Comparison of ENCODE assay signal across 20 mouse cellular contexts in the genomic region with DNA sequence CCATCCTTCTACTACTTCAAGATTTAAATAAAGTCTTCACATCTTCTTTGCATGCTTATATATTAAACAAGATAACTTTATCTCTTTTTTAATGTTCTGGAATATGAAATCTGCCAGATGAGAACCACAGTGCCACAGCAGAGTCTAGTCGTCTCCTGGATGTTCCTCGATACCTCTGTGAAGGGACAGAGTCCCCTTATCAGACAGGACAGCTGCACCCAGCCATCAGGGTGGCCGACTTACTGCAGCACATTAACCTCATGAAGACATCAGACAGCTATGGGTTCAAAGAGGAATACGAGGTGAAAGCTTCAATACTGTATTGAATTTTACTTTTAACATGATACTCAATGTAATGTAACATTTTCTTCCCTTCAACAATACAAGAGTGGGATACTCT.
DNase-seq lines count a peak whose midpoint lies in the region; ATAC-seq and TF ChIP-seq lines count a peak whose summit lies in the region.
"Had no signal": no experiment of that assay in that cellular context is flagged by ENCODE, and none has a peak within 500 bp of the region (broad histone marks: within the 10 kb centered on the region; RNA-seq: fewer than 3 reads in every experiment).

No protein-coding gene starts in this region.

- H3K27me3 ChIP-seq in MEL (ENCODE audit: control insufficient read depth in 1 of 2, insufficient read depth in 2 of 2, low read length in 2 of 2) = no peaks in the 10 kb centered on the region
- H3K27me3 ChIP-seq in liver, postnatal 0 days (ENCODE audit: insufficient read depth, low read length) = no peaks in the 10 kb centered on the region
- H3K27me3 ChIP-seq in forebrain, embryonic 13.5 days = no peaks in the 10 kb centered on the region
- H3K27me3 ChIP-seq: heart, embryonic 13.5 days; megakaryocyte, embryonic 14.5 days; neural tube, embryonic 13.5 days had no signal

- no peak for TF ChIP-seq CTCF in MEL (IDR thresholded peaks at IDR 0.05 in 2 of 3, conservative IDR thresholded peaks at IDR 0.05 in 1 of 3; ENCODE audit: control insufficient read depth in 1 of 3, insufficient read depth in 1 of 3, low read depth in 2 of 3, low read length in 3 of 3, poor library complexity in 1 of 3, severe bottlenecking in 1 of 3)
- TF ChIP-seq CTCF in liver, postnatal 0 days (IDR thresholded peaks at IDR 0.05; ENCODE audit: low read depth) = no peak

- H3K9me3 ChIP-seq in MEL (replicated peaks; ENCODE audit: insufficient read depth, low read length) = no peaks in the 10 kb centered on the region
- no peaks in the 10 kb centered on the region for H3K9me3 ChIP-seq in liver, postnatal 0 days (ENCODE audit: low read length)
- no peaks in the 10 kb centered on the region for H3K9me3 ChIP-seq in forebrain, embryonic 13.5 days (replicated peaks)
- H3K9me3 ChIP-seq: embryonic facial prominence, embryonic 10.5 days; heart, embryonic 13.5 days; megakaryocyte, embryonic 14.5 days; neural tube, embryonic 13.5 days had no signal

- no peak for TF ChIP-seq RAD21 in MEL (IDR thresholded peaks at IDR 0.05; ENCODE audit: low read depth, low read length)

- TF ChIP-seq POLR2A in MEL (IDR thresholded peaks at IDR 0.05; ENCODE audit: control insufficient read depth in 1 of 2, insufficient read depth in 1 of 2, low read depth in 1 of 2, low read length in 2 of 2, poor library complexity in 1 of 2) = no peak

- no peaks in the 10 kb centered on the region for H3K79me2 ChIP-seq in MEL (ENCODE audit: control insufficient read depth, insufficient read depth, low read length, poor library complexity)

- peak; percentile 11 to 15 for DNase-seq in spleen, postnatal 36 days (ENCODE audit: low spot score in 2 of 2)
- DNase-seq in spleen, adult 18-20 months = no peak
- DNase-seq in MEL (ENCODE audit: low read depth, low spot score) = peak; percentile 47
- peak; percentile 27 for DNase-seq in induced T-regulatory cell, adult 2 months (ENCODE audit: low read depth)
- no peak for DNase-seq in liver, postnatal 0 days
- no peak for DNase-seq in T-cell, adult 2 months (ENCODE audit: low spot score)
- no peak for DNase-seq in adrenal gland, adult 8-10 months
- DNase-seq: cerebellum, adult 11-12 months; cerebellum, postnatal 25 days; kidney, adult 2 months; kidney, postnatal 4 days; right cerebral cortex, postnatal 14 days had no signal

- TF ChIP-seq EP300 in MEL (IDR thresholded peaks at IDR 0.05; ENCODE audit: low read depth in 1 of 2, low read length in 2 of 2) = peak; percentile 38 to 48; a peak in 2 of 4 replicates
- TF ChIP-seq EP300 in liver, postnatal 0 days (IDR thresholded peaks at IDR 0.05; ENCODE audit: low read depth) = peak; percentile 80

- no peak overlapping the region for H3K4me2 ChIP-seq in liver, postnatal 0 days (ENCODE audit: low read depth, low read length)
- H3K4me2 ChIP-seq in forebrain, embryonic 13.5 days = no peak overlapping the region
- H3K4me2 ChIP-seq: heart, embryonic 13.5 days; neural tube, embryonic 13.5 days had no signal

- H3K9ac ChIP-seq in MEL (ENCODE audit: control insufficient read depth, low read depth, low read length, poor library complexity, severe bottlenecking) = no peak overlapping the region
- no peak overlapping the region for H3K9ac ChIP-seq in liver, postnatal 0 days (replicated peaks)
- no peak overlapping the region for H3K9ac ChIP-seq in forebrain, embryonic 13.5 days
- H3K9ac ChIP-seq: heart, embryonic 13.5 days; neural tube, embryonic 13.5 days had no signal

- H3K4me1 ChIP-seq in MEL (ENCODE audit: control insufficient read depth in 1 of 2, insufficient read depth in 2 of 2, low read length in 2 of 2) = peaks cover 0 to 5% of the 10 kb centered on the region in 2 experiments; a peak in 2 of 4 replicates
- H3K4me1 ChIP-seq in liver, postnatal 0 days (ENCODE audit: insufficient read depth) = no peaks in the 10 kb centered on the region
- H3K4me1 ChIP-seq in forebrain, embryonic 13.5 days = no peaks in the 10 kb centered on the region
- H3K4me1 ChIP-seq: embryonic facial prominence, embryonic 10.5 days; heart, embryonic 13.5 days; neural tube, embryonic 13.5 days had no signal

- H3K4me3 ChIP-seq in MEL (ENCODE audit: control insufficient read depth in 1 of 2, insufficient read depth in 1 of 2, low read depth in 2 of 2, low read length in 2 of 2) = no peak overlapping the region
- H3K4me3 ChIP-seq in liver, postnatal 0 days (ENCODE audit: low read depth, low read length) = no peak overlapping the region
- no peak overlapping the region for H3K4me3 ChIP-seq in forebrain, embryonic 13.5 days
- H3K4me3 ChIP-seq: embryonic facial prominence, embryonic 10.5 days; erythroblast, embryonic 14.5 days; heart, embryonic 13.5 days; megakaryocyte, embryonic 14.5 days; neural tube, embryonic 13.5 days had no signal

- H3K27ac ChIP-seq in MEL (ENCODE audit: control insufficient read depth, low read depth, low read length) = no peak overlapping the region
- no peak overlapping the region for H3K27ac ChIP-seq in liver, postnatal 0 days (ENCODE audit: low read depth)
- H3K27ac ChIP-seq in forebrain, embryonic 13.5 days = no peak overlapping the region
- H3K27ac ChIP-seq: embryonic facial prominence, embryonic 10.5 days; heart, embryonic 13.5 days; neural tube, embryonic 13.5 days had no signal

- H3K36me3 ChIP-seq in MEL (ENCODE audit: control insufficient read depth in 1 of 2, insufficient read depth in 2 of 2, low read length in 2 of 2) = peaks cover 0 to 3% of the 10 kb centered on the region in 2 experiments; a peak in 2 of 4 replicates
- H3K36me3 ChIP-seq in liver, postnatal 0 days (replicated peaks; ENCODE audit: insufficient read depth, low read length) = 0 out of 2 replicates have a peak, but pooled peaks cover 2% of the 10 kb centered on the region
- H3K36me3 ChIP-seq in forebrain, embryonic 13.5 days (ENCODE audit: poor library complexity, severe bottlenecking) = no peaks in the 10 kb centered on the region

- ATAC-seq in liver, postnatal 0 days = peak; percentile 91
- no peak for ATAC-seq in forebrain, embryonic 13.5 days
- ATAC-seq: forebrain, embryonic 16.5 days; lung, postnatal 0 days had no signal

- WGBS in liver, postnatal 0 days (ENCODE audit: insufficient replicate concordance) = 35% methylated on average over 4 of the region's 4 CpGs
- 90% methylated on average over 4 of the region's 4 CpGs for WGBS in forebrain, embryonic 13.5 days

TF ChIP-seq in MEL, 35 proteins besides CTCF, POLR2A, EP300 and RAD21:
- TF ChIP-seq RCOR1 (IDR thresholded peaks at IDR 0.05; ENCODE audit: low read depth, low read length) (peak; percentile 40; the same call in 1 of the 2 replicates), GATA1 (IDR thresholded peaks at IDR 0.05; ENCODE audit: low read depth, low read length) (peak; percentile 44; the same call in 1 of the 2 replicates), ZKSCAN1 (IDR thresholded peaks at IDR 0.05; ENCODE audit: low read depth, low read length) (no peak), MEF2A (IDR thresholded peaks at IDR 0.05; ENCODE audit: extremely low read depth, insufficient replicate concordance, low read depth, low read length, poor library complexity, severe bottlenecking) (no peak), TCF12 (IDR thresholded peaks at IDR 0.05; ENCODE audit: low read depth, low read length) (peak; percentile 53), TAL1 (IDR thresholded peaks at IDR 0.05; ENCODE audit: low read length) (no peak), CHD2 (IDR thresholded peaks at IDR 0.05; ENCODE audit: low read length) (no peak), HCFC1 (IDR thresholded peaks at IDR 0.05; ENCODE audit: low read depth, low read length) (no peak), MAFK (IDR thresholded peaks at IDR 0.05; ENCODE audit: borderline replicate concordance, low read depth, low read length) (no peak), USF1 (IDR thresholded peaks at IDR 0.05; ENCODE audit: low read depth, low read length) (no peak), UBTF (IDR thresholded peaks at IDR 0.05; ENCODE audit: borderline replicate concordance, insufficient read depth, low read depth, low read length) (no peak), ETS1 (IDR thresholded peaks at IDR 0.05; ENCODE audit: low read depth, low read length) (0 out of 2 replicates have a peak, but pooled peaks have one; percentile 15), MAZ (IDR thresholded peaks at IDR 0.05; ENCODE audit: low read depth, low read length) (no peak)

Comparison
In these comparisons a context has a peak if more than half of its experiments do, and no peak if none do; other contexts are left out.
1. DNase-seq: peak in spleen, postnatal 36 days (2 of 2), MEL (single experiment) and induced T-regulatory cell, adult 2 months (single experiment); none in spleen, adult 18-20 months (0 of 2), liver, postnatal 0 days (single experiment), T-cell, adult 2 months (single experiment) and adrenal gland, adult 8-10 months (single experiment).